Mouse (Mus musculus): ENCODE measurements around the gene Akain1. TPM values are rescaled to one million over a fixed set of nuclear protein-coding genes. Genes with fewer than 3 reads are reported as not detected.

Gene Akain1
- total RNA-seq (2012; rRNA removed), result not detected in 2 replicates

GRCm38 (mm10) chr17:69438990-69439491, at the start of gene Akain1:
Gene Akain1 (plus strand): TSS chr17:69439326.
- in situ Hi-C loops (cut with MboI; ENCODE audit: low sequenced_read_pairs in 2 of 2, unreplicated experiment in 2 of 2), result no loop called here
- Histone ChIP-seq H3K4me3 (ENCODE audit: insufficient read depth in 1 of 2, low read depth in 1 of 2, low read length in 2 of 2, poor library complexity in 1 of 2, severe bottlenecking in 1 of 2) (peak within 1 kb of the TSS; percentile 63 to 71), H3K4me1 (ENCODE audit: control insufficient read depth in 2 of 2, insufficient read depth in 2 of 2, low read length in 2 of 2, poor library complexity in 1 of 2) (0 out of 4 replicates have a peak, but pooled peaks cover 0 to 1% of the 10 kb centered on the region in 2 experiments), H3K9me3 (ENCODE audit: control insufficient read depth, insufficient read depth, low read depth, low read length) (no peaks in the 10 kb centered on the region), H3K27ac (ENCODE audit: insufficient read depth, low read depth, low read length, poor library complexity, severe bottlenecking) (no peak within 1 kb of the TSS), H3K36me3 (ENCODE audit: control insufficient read depth, insufficient read depth, low read length, poor library complexity, severe bottlenecking) (no peaks in the 10 kb centered on the region), H3K9ac (ENCODE audit: insufficient read depth, low read depth, low read length, poor library complexity, severe bottlenecking) (peak within 1 kb of the TSS; percentile 37; the same call in 1 of the 2 replicates)
- DNase-seq (ENCODE audit: low read depth, low spot score), result peak; percentile 49
- TF ChIP-seq ZC3H11A (IDR thresholded peaks at IDR 0.05; ENCODE audit: borderline replicate concordance, low read depth, low read length) (no peak), MAFK (IDR thresholded peaks at IDR 0.05; ENCODE audit: insufficient read depth, low read depth, low read length) (no peak), CHD2 (IDR thresholded peaks at IDR 0.05; ENCODE audit: low read depth, low read length) (no peak), ZNF384 (IDR thresholded peaks at IDR 0.05; ENCODE audit: low read depth, low read length) (no peak), HCFC1 (IDR thresholded peaks at IDR 0.05; ENCODE audit: borderline replicate concordance, insufficient read depth, low read length) (no peak)

- H3K36me3 ChIP-seq (ENCODE audit: control insufficient read depth, insufficient read depth, low read length, poor library complexity, severe bottlenecking), result no peaks in the 10 kb centered on the region
- H3K4me3 ChIP-seq (ENCODE audit: insufficient read depth in 1 of 2, low read depth in 1 of 2, low read length in 2 of 2, poor library complexity in 1 of 2, severe bottlenecking in 1 of 2), result no peak overlapping the region
- H3K4me1 ChIP-seq (ENCODE audit: control insufficient read depth in 2 of 2, insufficient read depth in 2 of 2, low read length in 2 of 2, poor library complexity in 1 of 2), result peaks cover 0 to 4% of the 10 kb centered on the region in 2 experiments; a peak in 1 of 4 replicates
- TF ChIP-seq CHD2 (IDR thresholded peaks at IDR 0.05; ENCODE audit: low read depth, low read length) (no peak), ZC3H11A (IDR thresholded peaks at IDR 0.05; ENCODE audit: borderline replicate concordance, low read depth, low read length) (no peak), HCFC1 (IDR thresholded peaks at IDR 0.05; ENCODE audit: borderline replicate concordance, insufficient read depth, low read length) (no peak), MAFK (IDR thresholded peaks at IDR 0.05; ENCODE audit: insufficient read depth, low read depth, low read length) (no peak), ZNF384 (IDR thresholded peaks at IDR 0.05; ENCODE audit: low read depth, low read length) (no peak)
- H3K9me3 ChIP-seq (ENCODE audit: control insufficient read depth, insufficient read depth, low read depth, low read length), result no peaks in the 10 kb centered on the region
- no peak overlapping the region for H3K9ac ChIP-seq (ENCODE audit: insufficient read depth, low read depth, low read length, poor library complexity, severe bottlenecking)
- in situ Hi-C loops (cut with MboI; ENCODE audit: low sequenced_read_pairs in 2 of 2, unreplicated experiment in 2 of 2), result no loop called here
- H3K27ac ChIP-seq (ENCODE audit: insufficient read depth, low read depth, low read length, poor library complexity, severe bottlenecking), result no peak overlapping the region
- no peak for DNase-seq (ENCODE audit: low read depth, low spot score)
Measured at GRCm38 (mm10) chr17:69396147-69397033, 42.7 kb upstream of the Akain1 start.

- H3K27ac ChIP-seq (ENCODE audit: insufficient read depth, low read depth, low read length, poor library complexity, severe bottlenecking), result no peak overlapping the region
- in situ Hi-C loops (cut with MboI; ENCODE audit: low sequenced_read_pairs in 2 of 2, unreplicated experiment in 2 of 2), result no loop called here
Measured at GRCm38 (mm10) chr17:69397163-69397562, 42.0 kb upstream of the Akain1 start.

DNA sequence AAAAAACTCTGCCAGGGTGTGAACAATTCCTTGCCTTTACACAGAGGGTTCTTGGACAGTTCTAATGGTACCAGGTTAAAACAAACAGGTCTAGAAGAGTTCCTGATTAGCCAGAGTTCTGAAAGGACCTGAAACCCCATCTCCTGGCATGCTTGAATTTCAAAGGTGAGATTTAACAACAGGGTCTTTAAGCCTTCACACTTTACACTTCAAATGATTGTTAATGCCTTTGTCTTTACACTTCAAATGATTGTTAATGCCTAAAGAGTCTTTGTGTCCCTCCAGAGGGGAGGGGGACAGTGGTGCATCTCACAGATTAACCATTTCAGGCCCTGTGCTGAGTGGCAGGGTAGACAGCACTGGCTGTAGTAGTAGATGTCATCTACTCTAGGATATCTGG, 41.0 kb upstream of the Akain1 start:
- TF ChIP-seq ZC3H11A (IDR thresholded peaks at IDR 0.05; ENCODE audit: borderline replicate concordance, low read depth, low read length), result no peak
- TF ChIP-seq MAFK (IDR thresholded peaks at IDR 0.05; ENCODE audit: insufficient read depth, low read depth, low read length), result no peak
- TF ChIP-seq HCFC1 (IDR thresholded peaks at IDR 0.05; ENCODE audit: borderline replicate concordance, insufficient read depth, low read length), result no peak
- TF ChIP-seq ZNF384 (IDR thresholded peaks at IDR 0.05; ENCODE audit: low read depth, low read length), result no peak
- no peak for TF ChIP-seq CHD2 (IDR thresholded peaks at IDR 0.05; ENCODE audit: low read depth, low read length)
- DNase-seq (ENCODE audit: low read depth, low spot score), result peak; percentile 54
- in situ Hi-C loops (cut with MboI; ENCODE audit: low sequenced_read_pairs in 2 of 2, unreplicated experiment in 2 of 2), result no loop called here
- Histone ChIP-seq H3K36me3 (ENCODE audit: control insufficient read depth, insufficient read depth, low read length, poor library complexity, severe bottlenecking) (no peaks in the 10 kb centered on the region), H3K4me1 (ENCODE audit: control insufficient read depth in 2 of 2, insufficient read depth in 2 of 2, low read length in 2 of 2, poor library complexity in 1 of 2) (peaks cover 0 to 4% of the 10 kb centered on the region in 2 experiments; a peak in 1 of 4 replicates), H3K9me3 (ENCODE audit: control insufficient read depth, insufficient read depth, low read depth, low read length) (no peaks in the 10 kb centered on the region), H3K4me3 (ENCODE audit: insufficient read depth in 1 of 2, low read depth in 1 of 2, low read length in 2 of 2, poor library complexity in 1 of 2, severe bottlenecking in 1 of 2) (no peak overlapping the region), H3K27ac (ENCODE audit: insufficient read depth, low read depth, low read length, poor library complexity, severe bottlenecking) (no peak overlapping the region), H3K9ac (ENCODE audit: insufficient read depth, low read depth, low read length, poor library complexity, severe bottlenecking) (no peak overlapping the region)

More at GRCm38 (mm10) chr17:69397163-69397562, 42.0 kb upstream of the Akain1 start:
- Histone ChIP-seq H3K4me1 (ENCODE audit: control insufficient read depth in 2 of 2, insufficient read depth in 2 of 2, low read length in 2 of 2, poor library complexity in 1 of 2) (peaks cover 0 to 4% of the 10 kb centered on the region in 2 experiments; a peak in 1 of 4 replicates), H3K9ac (ENCODE audit: insufficient read depth, low read depth, low read length, poor library complexity, severe bottlenecking) (no peak overlapping the region), H3K36me3 (ENCODE audit: control insufficient read depth, insufficient read depth, low read length, poor library complexity, severe bottlenecking) (no peaks in the 10 kb centered on the region), H3K4me3 (ENCODE audit: insufficient read depth in 1 of 2, low read depth in 1 of 2, low read length in 2 of 2, poor library complexity in 1 of 2, severe bottlenecking in 1 of 2) (no peak overlapping the region), H3K9me3 (ENCODE audit: control insufficient read depth, insufficient read depth, low read depth, low read length) (no peaks in the 10 kb centered on the region)
- TF ChIP-seq ZNF384 (IDR thresholded peaks at IDR 0.05; ENCODE audit: low read depth, low read length) (no peak), MAFK (IDR thresholded peaks at IDR 0.05; ENCODE audit: insufficient read depth, low read depth, low read length) (no peak), ZC3H11A (IDR thresholded peaks at IDR 0.05; ENCODE audit: borderline replicate concordance, low read depth, low read length) (no peak)
- no peak for DNase-seq (ENCODE audit: low read depth, low spot score)
